Mouse (Mus musculus) heart, embryonic 11.5 days (tissue): ENCODE data around the gene Iqgap1. TPM values are rescaled to one million over a fixed set of nuclear protein-coding genes. Genes with fewer than 3 reads are reported as not detected.

ENCODE experiments used
- ATAC-seq: fragments of 200-750 bp; cut with Nextera tagmentation; replicated peaks from 2 replicates; pipeline ENCODE4 v1.8.0; 2017; ENCODE audit warnings: moderate library complexity; ENCODE audit not compliant: insufficient number of reproducible peaks, low FRiP score, low TSS enrichment
- H3K27ac ChIP-seq: fragments of 300-500 bp; sonication (generic); 2 replicates; pipeline ENCODE4 v1.5.1; 2014; ENCODE audit warnings: mild to moderate bottlenecking, low read depth, low read length
- H3K27me3 ChIP-seq: fragments of 300-500 bp; sonication (generic); 2 replicates; pipeline ENCODE4 v1.6.1; 2014; ENCODE audit warnings: mild to moderate bottlenecking, low read length, mixed read lengths; ENCODE audit not compliant: control insufficient read depth, insufficient read depth
- H3K36me3 ChIP-seq: fragments of 300-500 bp; sonication (generic); 2 replicates; pipeline ENCODE4 v1.6.1; 2014; ENCODE audit warnings: mild to moderate bottlenecking, low read length, moderate library complexity, mixed read lengths; ENCODE audit not compliant: control insufficient read depth, insufficient read depth
- H3K4me1 ChIP-seq: fragments of 300-500 bp; sonication (generic); 2 replicates; pipeline ENCODE4 v1.6.1; 2014; ENCODE audit warnings: low read length; ENCODE audit not compliant: control insufficient read depth, insufficient read depth
- H3K4me2 ChIP-seq: fragments of 300-500 bp; sonication (generic); 2 replicates; pipeline ENCODE4 v1.6.1; 2014; ENCODE audit warnings: mild to moderate bottlenecking, moderate library complexity
- H3K4me3 ChIP-seq: fragments of 300-500 bp; sonication (generic); 2 replicates; pipeline ENCODE4 v1.5.1; 2014; ENCODE audit warnings: low read depth, low read length
- H3K9ac ChIP-seq: fragments of 300-500 bp; sonication (generic); 2 replicates; pipeline ENCODE4 v1.6.1; 2014; ENCODE audit warnings: mild to moderate bottlenecking, low read depth, low read length, moderate library complexity
- H3K9me3 ChIP-seq: fragments of 300-500 bp; sonication (generic); replicated peaks from 2 replicates; pipeline ENCODE4 v1.6.1; 2016; ENCODE audit warnings: low read length; ENCODE audit not compliant: control insufficient read depth
- WGBS: fragments of 180-500 bp; shearing (Covaris S2); extraction: QIAGEN DNeasy Blood & Tissue Kit; methylation state at CpG from one replicate; pipeline ENCODE4 v1.1.7; 2014; ENCODE audit not compliant: insufficient replicate concordance; 5-methylcytosine and 5-hydroxymethylcytosine counted together
- polyA plus RNA-seq: library from polyadenylated mRNA; unstranded; fragments of >200 nt; fragmentation: Nextera tagmentation; extraction: Ambion mirVana; gene quantifications from 2 replicates; pipeline ENCODE4 v1.2.1, GENCODE M21; 2014

Gene Iqgap1
- polyA plus RNA-seq, 1 experiment from 2014 or later = 33.5 TPM

DNA sequence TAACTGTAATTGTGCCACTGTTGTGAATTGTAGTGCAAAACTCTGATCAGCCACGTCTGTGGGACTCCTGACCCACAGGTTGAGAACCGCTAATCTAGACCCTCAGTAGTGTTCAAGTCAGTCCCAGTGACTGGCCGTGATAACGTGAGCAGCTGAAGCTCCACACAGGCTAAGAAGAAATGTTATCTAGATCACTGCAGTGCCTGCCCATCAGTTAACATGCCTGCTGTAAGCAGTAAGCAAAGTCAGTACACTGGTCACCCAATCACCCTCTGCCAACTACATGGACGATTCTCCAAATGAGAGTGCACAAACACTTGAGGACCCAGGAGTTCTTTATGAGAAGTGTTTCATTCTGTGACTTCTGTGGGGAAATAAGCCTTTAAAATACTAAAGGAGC lies 140.1 kb downstream of the Iqgap1 start:
- no peak for ATAC-seq
- Histone ChIP-seq H3K9me3 (no peaks in the 10 kb centered on the region), H3K4me2 (no peak overlapping the region), H3K4me1 (peaks cover 22% of the 10 kb centered on the region), H3K9ac (no peak overlapping the region), H3K27me3 (no peaks in the 10 kb centered on the region), H3K27ac (no peak overlapping the region), H3K4me3 (no peak overlapping the region), H3K36me3 (no peaks in the 10 kb centered on the region)
- 55% methylated on average over 5 of the region's 5 CpGs for WGBS

- H3K36me3 ChIP-seq = no peaks in the 10 kb centered on the region
- ATAC-seq = no peak
- H3K27ac ChIP-seq = no peak overlapping the region
- no peaks in the 10 kb centered on the region for H3K27me3 ChIP-seq
- no peaks in the 10 kb centered on the region for H3K9me3 ChIP-seq
- no peak overlapping the region for H3K4me2 ChIP-seq
- WGBS = 16% methylated on average over 1 of the region's 1 CpGs
- H3K4me1 ChIP-seq = peaks cover 25% of the 10 kb centered on the region
- no peak overlapping the region for H3K9ac ChIP-seq
- no peak overlapping the region for H3K4me3 ChIP-seq
Measured at GRCm38 (mm10) chr7:80682630-80683029, 143.1 kb downstream of the Iqgap1 start.

DNA sequence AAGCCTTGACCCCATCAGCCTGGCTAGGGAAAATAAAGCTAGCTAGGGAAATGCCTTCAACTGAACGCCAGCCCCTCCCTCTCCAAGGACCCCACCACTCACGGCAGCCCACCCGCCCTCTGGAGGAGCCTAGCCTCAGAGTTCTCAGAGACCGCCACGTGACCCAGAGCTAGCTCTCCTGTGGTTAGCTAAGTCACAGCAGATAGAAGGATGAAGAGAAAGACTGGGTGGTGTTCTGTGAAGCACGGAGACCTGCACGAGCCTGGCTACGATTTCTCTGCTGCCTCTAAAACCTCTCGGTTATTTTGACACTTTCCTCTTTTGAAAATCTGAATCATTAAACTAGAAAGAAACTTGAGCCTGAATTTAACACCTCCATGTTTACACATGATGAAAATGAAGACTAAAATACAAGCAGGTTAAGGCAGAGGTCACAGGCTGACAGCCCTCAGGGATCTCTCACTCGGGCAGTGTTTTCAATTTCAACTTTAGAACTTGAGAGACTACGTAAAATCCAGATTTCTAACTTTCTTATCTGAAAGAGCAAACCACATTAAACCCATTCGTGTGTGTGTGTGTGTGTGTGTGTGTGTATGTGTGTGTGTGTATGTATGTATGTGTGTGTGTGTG lies 145.4 kb downstream of the Iqgap1 start:
- 16% methylated on average over 12 of the region's 12 CpGs for WGBS
- peak; percentile 52; the same call in 1 of the 2 replicates for ATAC-seq
- Histone ChIP-seq H3K36me3 (no peaks in the 10 kb centered on the region), H3K4me3 (no peak overlapping the region), H3K4me2 (peak overlapping the region; percentile 34), H3K4me1 (peaks cover 17% of the 10 kb centered on the region), H3K9me3 (no peaks in the 10 kb centered on the region), H3K27ac (no peak overlapping the region), H3K9ac (peak overlapping the region; percentile 39; the same call in 1 of the 2 replicates), H3K27me3 (no peaks in the 10 kb centered on the region)

GRCm38 (mm10) chr7:80672323-80672722 lies 153.5 kb downstream of the Iqgap1 start:
- Histone ChIP-seq H3K9me3 (no peaks in the 10 kb centered on the region), H3K4me1 (peaks cover 7% of the 10 kb centered on the region), H3K27ac (no peak overlapping the region), H3K27me3 (no peaks in the 10 kb centered on the region), H3K4me3 (no peak overlapping the region), H3K4me2 (no peak overlapping the region), H3K9ac (no peak overlapping the region), H3K36me3 (no peaks in the 10 kb centered on the region)
- ATAC-seq = no peak
- 69% methylated on average over 3 of the region's 3 CpGs for WGBS

DNA sequence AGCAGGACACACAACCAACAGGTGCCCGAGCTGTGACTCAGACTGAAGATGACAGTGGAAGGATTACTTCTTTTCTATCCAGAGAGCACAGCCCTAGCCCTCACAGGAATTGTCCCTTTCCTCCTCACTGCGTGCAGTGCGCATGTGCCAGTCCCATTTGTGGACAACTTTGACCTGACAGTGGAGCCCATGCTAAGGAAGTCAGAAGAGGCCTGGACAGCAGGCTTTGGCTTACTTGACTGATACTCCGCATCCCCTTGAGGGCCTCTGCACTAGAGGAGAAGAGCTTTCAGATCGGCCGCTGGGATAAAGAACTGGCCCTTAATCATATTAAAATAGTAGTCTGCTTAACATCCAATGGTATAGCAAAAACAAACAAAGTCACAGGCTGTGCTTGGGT lies 154.9 kb downstream of the Iqgap1 start:
- no peak overlapping the region for H3K9ac ChIP-seq
- 89% methylated on average over 6 of the region's 6 CpGs for WGBS
- H3K27me3 ChIP-seq = no peaks in the 10 kb centered on the region
- H3K4me1 ChIP-seq = peaks cover 20% of the 10 kb centered on the region
- no peak overlapping the region for H3K27ac ChIP-seq
- H3K4me3 ChIP-seq = no peak overlapping the region
- no peak overlapping the region for H3K4me2 ChIP-seq
- no peaks in the 10 kb centered on the region for H3K9me3 ChIP-seq
- ATAC-seq = no peak
- no peaks in the 10 kb centered on the region for H3K36me3 ChIP-seq

GRCm38 (mm10) chr7:80667190-80667589 lies 158.6 kb downstream of the Iqgap1 start:
- peak overlapping the region; percentile 35 for H3K4me2 ChIP-seq

DNA sequence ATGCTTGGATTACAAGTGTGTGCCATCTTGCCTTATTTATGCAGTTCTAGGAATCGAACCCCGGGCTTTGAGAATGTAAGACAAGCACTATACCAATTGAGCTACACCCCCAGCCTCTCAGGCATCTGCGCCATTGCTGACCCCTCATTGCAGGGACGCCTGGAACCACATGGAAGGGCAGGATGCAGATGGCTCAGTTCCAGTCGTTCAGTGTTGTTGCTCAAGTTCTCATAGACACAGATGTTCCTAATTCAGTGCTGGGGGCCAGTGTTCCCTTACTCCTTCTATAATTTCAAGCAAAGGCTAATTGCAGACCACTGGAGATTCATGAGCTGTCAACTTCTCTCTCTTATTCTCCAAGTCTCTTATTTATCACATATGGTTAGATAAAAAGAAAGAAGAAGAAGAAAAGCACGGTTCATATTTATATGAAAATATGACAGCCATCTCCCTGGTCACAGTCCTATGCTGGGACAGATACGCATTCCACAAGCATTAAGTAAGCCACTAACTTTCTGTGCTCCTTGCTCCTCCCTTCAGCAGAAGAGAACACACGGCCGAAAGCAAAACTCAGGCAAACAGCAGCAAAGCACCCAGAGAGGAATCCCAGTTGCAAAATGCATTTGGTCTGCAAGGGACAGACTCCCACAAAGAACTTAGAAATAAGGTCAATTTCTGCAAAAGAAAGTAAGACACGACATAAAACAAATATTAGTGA lies 159.4 kb downstream of the Iqgap1 start:
- H3K9me3 ChIP-seq = no peaks in the 10 kb centered on the region
- 51% methylated on average over 10 of the region's 10 CpGs for whole genome bisulfite sequencing
- H3K4me2 ChIP-seq = peak overlapping the region; percentile 35
- peaks cover 25% of the 10 kb centered on the region for H3K4me1 ChIP-seq
- peak overlapping the region; percentile 88 for H3K27ac ChIP-seq
- H3K4me3 ChIP-seq = no peak overlapping the region
- no peaks in the 10 kb centered on the region for H3K36me3 ChIP-seq
- H3K9ac ChIP-seq = no peak overlapping the region
- H3K27me3 ChIP-seq = no peaks in the 10 kb centered on the region
- ATAC-seq = 0 out of 2 replicates have a peak, but pooled peaks have one; percentile 52

More at GRCm38 (mm10) chr7:80667190-80667589, 158.6 kb downstream of the Iqgap1 start:
- Histone ChIP-seq H3K36me3 (no peaks in the 10 kb centered on the region), H3K9ac (peak overlapping the region; percentile 46; the same call in 1 of the 2 replicates), H3K4me3 (no peak overlapping the region), H3K9me3 (no peaks in the 10 kb centered on the region), H3K27ac (peak overlapping the region; percentile 88), H3K27me3 (no peaks in the 10 kb centered on the region), H3K4me1 (peaks cover 25% of the 10 kb centered on the region)
- no peak for ATAC-seq
- 26% methylated on average over 11 of the region's 11 CpGs for WGBS
